Mouse (Mus musculus): ENCODE data around the gene Nupl1.

Nupl1 gene

GRCm38 (mm10) chr14:60251281-60252003 is at the start of gene Nupl1, which contains the start of gene Gm49336:
Nupl1 (minus strand) TSS chr14:60251431.
Gm49336 (minus strand) TSS chr14:60251507.
- DNase-seq (ENCODE audit: low read depth, low spot score): peak; percentile 98

DNA sequence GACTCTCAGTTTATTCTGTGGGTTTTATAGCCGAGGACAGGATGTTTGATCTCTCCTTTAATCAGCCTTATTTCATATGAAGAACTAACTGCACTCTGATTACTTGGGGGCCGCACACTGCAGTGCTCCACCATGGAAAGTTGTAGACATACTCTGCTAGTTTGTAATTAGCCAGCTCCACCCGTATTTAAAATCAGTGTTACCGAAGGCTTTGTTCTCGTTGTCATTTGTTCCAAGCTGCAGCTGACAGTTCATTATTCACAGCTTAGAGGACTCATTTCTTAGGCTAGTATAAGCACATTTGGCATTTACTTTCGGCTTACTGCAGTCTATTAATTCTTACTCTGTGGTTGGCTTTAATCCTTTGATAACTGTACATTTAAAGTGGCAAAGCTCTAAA is 49.8 kb upstream of the Nupl1 start:
- no peak for DNase-seq (ENCODE audit: low read depth, low spot score)

DNA sequence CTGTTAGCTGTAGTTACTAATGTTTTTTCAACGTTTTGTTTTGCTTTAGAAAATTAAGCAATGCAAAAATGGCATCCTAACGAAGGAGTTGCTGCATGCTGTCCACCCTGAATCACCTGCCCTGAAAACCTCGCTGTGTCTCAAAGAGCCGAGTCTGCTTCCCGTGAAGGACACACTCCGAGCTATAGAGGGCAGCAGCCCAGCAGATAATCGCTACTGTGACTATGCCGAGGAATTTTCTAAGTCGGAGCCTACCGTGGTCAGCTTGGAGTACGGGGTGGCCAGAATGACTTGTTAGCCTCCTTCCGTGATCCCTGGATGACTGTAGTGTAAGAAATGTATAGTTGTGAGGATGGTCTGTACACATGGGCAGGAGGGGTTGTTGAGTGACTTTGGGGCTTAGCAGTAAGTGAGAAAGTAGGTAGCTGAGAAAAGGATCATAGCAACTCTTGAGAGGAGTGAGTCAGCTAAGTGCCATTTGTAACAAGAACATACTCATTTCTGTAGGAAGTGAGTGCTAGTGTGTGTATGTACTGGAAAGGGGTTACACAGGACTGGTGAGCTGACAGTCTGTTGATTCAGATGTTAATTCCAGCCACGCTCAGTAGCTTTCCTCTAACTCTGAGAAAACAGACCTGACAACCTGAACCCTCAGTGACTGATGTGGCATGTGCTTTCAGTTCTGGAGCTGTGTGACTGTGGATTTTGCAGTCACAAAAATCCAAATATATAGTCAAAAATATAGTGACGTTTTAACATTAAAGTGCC is 49.2 kb upstream of the Nupl1 start:
- DNase-seq (ENCODE audit: low read depth, low spot score): peak; percentile 12

DNA sequence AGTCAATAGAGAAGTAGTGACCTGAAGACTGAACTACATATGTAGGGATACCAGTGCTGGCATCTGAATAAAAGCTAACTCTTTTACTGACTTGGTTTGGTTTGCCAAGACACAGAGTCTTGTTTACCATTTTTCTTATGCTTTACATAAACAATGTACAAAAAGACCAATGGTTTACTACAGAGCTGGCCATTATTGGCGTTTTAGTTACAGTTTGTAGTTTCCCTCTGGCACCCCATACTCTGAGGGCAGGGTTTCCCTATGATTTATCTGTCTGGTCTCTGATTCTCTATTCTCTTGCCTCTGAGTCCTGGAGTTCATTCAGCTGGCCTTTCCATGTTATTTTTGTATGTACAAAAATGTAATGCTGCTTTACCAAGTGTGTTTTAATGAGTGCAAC is 44.3 kb upstream of the Nupl1 start:
- DNase-seq (ENCODE audit: low read depth, low spot score): no peak

DNA sequence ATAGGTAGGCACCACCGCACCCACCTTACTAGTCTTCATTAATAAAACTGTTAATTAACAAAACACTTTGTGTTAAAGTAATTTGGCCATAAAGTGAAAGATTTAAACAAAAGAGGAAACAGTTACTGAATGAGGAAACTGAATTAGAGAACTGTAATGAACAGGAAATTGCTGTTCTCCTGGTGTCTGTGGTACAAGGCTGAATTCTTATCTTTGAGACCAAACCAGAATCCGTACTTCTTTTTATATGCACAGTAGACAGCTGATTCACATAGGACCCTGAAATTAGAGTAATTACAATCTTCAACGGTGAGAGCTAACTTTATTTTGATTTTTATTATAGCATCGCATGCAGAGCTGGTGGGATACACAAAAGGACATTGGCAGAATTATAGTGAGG is 39.1 kb upstream of the Nupl1 start:
- DNase-seq (ENCODE audit: low read depth, low spot score): no peak

DNA sequence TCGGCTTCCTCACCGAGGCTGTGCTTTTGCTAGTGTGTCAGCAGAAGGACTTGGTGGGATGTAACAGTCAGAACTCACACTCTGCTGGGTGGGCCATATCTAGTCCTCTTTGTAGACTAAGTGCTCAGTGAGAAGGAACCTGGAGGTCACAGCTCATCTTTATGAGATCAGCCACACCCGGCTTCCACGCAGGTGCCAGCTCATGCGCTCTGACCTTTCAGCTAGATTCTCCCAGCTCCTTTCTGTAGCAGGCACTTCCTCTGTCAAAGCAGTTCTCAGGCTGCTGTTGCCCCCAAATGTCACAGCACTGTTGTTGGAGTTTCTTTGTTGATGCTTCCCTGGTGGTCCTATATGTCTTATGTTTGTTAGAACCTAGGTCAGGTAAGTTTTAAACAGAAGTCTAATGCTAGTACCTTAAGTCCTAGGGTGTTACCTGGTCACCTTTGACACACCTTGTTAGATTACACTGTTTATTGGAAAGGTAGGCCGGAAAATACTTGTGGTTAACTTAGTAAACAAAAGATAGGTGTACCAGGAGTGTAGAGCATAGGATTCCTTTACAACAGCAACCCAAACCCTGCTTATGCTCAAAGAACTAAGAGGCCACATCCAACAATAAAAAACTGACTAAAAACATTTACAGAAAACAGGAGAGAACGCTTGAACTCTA is 35.1 kb upstream of the Nupl1 start:
- DNase-seq (ENCODE audit: low read depth, low spot score): no peak

- no peak for DNase-seq (ENCODE audit: low read depth, low spot score)
Measured at GRCm38 (mm10) chr14:60275301-60276276, 24.4 kb upstream of the Nupl1 start.

DNA sequence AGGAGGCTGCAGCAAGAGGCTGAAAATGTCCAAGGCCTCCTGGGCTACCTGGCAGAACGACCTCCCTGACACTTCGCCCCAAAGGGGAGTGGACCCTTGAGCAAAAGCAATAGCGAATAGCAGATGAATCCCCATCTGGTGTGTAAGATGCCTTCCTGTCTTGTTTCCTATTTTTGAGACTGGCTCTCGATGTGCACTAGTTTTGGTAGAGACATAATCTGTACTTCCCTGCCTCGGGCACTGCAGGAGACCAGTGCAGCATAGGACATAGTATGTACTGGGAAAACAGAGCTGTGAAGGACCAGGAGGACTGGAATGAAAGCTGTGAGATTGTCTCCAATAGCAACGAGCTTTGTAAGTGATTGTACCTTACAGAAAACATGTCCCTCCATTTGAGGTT is 22.1 kb upstream of the Nupl1 start:
- DNase-seq (ENCODE audit: low read depth, low spot score): no peak

DNA sequence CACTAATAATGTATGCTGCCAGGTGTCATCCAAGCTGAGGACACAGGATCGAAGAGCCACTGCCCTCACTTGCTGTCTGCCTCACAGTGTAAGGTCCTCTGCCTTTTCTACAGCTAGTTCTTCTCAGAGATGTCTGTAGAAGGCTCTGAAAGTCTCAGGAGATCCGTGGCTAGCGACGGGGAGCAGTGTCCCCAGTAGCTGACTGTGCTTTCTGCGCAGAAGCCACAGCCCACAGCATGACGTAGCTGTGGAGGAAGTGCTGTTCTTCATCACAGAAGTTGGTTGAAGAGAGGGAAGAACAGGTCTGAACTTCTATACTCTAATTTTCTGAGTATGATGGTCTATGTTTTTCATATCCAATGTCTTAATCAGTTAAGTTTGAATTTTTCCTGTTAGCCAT is 18.1 kb upstream of the Nupl1 start:
- DNase-seq (ENCODE audit: low read depth, low spot score): no peak

DNA sequence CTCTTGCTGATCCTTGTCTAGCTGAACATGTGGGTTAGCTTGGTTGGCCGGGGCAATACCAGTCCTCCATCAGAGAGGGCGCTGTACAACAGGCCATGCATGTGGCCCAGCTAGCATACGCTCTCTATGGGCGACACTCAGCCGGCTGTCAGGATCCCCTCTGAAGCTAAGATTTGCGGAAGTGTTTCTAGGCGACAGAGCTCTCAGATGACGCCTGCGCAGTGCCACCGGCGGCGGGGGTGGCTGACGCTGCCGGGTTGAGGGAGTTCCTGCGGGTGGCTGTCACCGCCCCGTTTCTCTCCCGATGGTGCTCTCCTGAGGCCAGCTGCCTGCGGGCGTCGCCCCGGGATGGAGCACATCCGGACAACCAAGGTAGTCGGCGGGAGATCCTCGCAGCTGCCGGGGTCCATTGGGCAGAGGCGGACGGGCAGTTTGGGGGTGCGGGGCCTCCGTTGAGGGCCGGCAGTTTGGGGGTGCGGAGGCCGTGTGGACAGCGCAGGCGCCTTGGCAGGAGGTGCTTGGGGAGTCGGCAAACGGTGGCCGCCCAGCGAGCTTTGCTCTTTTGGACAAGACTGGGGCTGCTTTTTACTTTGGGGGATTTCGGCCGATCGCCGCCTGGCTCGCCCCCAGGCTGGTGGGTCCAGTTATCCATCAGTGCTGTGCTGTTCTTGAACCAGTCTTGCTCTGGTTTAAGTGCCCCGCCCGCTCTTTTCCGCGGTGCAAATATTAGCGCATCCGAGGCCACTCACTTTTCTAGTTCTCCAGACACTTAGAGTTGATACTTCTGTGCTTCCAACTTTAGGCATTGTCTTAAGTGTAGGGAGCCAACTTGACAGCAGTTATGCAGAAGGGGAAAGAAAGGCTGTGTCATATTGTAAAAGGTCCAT is 14.0 kb upstream of the Nupl1 start, which contains the start of gene Mtmr6:
Gene Mtmr6, plus strand, starts transcription at position 239 of the 887 bp plus-strand sequence.
- peak; percentile 99 for DNase-seq (ENCODE audit: low read depth, low spot score)

- DNase-seq (ENCODE audit: low read depth, low spot score): no peak
Measured at GRCm38 (mm10) chr14:60262316-60262715, 11.1 kb upstream of the Nupl1 start.

- DNase-seq (ENCODE audit: low read depth, low spot score): no peak
Measured at GRCm38 (mm10) chr14:60257851-60258250, 6.6 kb upstream of the Nupl1 start.

DNA sequence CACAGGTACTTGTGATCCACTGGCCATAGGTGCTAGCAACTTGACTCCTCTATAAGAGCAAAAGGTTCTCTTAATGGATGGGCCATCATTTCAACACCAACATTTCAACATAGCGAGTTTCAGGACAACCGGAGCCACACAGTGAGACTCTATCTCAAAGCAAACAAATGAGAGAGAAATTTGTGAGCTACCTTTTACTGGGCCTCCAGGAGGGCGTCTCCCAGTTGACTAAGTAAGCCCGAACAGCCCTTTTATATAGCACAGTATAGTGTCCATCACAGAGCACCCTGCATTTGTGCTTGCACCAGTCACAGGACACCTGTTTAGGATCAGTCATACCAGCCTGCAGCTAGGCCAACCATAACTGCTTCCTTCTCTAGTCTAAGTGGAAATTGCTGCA is 5.9 kb upstream of the Nupl1 start:
- DNase-seq (ENCODE audit: low read depth, low spot score): no peak

- DNase-seq (ENCODE audit: low read depth, low spot score): peak; percentile 76
Measured at GRCm38 (mm10) chr14:60256356-60256755, 5.1 kb upstream of the Nupl1 start.

DNA sequence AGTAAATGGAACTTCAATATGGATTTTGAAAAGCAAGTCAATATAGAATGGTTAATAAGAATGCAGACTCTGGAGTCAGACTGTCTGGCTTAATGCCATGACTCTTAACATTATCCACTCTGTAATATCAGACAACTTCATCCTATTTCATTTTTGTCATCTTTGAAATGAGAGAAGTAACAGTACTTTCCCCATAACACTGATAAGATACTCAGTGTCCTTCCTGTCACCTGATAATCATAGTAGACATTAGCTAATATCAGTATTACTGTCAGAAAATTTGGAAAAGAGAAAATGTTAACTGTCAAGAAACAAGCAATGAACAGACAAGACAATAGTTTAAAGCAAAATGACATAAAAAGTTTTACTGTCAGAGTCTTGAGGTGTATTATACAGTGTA is 3.5 kb upstream of the Nupl1 start:
- DNase-seq (ENCODE audit: low read depth, low spot score): no peak

DNA sequence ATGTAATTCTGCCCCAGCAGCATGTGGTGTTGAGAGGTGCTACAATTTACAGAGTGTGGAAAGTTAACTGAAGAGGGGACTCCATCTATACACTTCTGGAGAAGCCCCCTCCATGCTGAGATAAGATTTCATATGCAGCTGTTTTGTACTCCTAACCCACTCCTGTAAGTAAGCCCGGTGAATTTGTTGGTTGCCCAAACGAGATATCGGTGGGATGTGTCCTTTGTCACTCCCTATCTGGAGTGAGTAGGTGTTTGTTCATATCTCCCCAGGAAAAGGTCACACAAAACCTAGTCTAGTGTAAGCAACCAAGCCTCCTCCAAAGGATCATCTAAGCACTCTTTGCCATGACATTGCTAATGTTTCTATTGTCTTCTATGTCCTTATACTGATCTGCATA is 2.2 kb upstream of the Nupl1 start:
- DNase-seq (ENCODE audit: low read depth, low spot score): no peak

DNA sequence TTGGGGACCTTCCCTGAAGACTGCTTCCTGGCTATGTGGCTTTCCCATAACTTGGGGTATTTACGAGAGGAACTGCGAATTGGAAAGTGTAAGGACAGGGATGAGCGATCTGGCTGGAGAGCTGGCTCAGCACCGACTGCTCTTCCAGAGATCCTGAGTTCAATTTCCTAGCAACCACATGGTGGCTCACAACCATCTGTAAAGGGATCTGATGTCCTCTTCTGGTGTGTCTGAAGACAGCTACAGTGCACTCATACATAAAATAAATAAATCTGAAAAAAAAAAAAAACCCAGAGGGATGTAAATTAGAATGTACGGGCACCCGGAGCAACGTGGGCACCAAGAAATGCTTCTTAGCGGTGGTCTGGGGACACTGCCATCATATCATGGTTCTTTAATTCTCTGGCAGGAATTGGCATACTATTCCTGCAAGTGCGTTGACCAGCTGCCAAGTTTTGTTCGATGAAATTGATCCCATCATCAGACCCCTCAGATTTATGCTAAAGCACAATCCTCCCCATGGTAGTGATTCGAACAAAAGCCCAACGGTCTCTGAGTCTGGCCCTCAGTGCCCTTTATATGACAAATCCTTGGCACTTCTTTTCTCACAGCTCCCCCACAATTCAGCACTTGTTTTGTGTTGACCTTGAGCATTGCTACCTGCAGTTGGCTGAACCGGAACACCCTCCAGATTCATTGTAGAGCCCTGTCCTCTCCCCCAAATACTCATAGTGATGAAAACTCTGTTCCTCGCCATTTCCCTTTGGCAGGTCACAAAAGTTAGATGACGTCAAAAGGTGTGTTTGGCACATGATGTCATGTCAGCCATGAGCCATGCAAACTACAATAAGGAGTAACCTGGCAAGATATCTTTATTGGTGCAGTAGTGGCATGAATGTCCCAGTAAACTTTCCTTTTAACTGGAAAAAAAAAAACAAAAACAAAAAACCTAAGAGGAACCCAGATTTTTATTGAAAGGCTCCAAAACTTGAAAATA is 1.1 kb upstream of the Nupl1 start:
- peak; percentile 18 for DNase-seq (ENCODE audit: low read depth, low spot score)

GRCm38 (mm10) chr14:60250879-60251278 is 352 bp downstream of the Nupl1 start:
- DNase-seq (ENCODE audit: low read depth, low spot score): peak; percentile 45

- DNase-seq (ENCODE audit: low read depth, low spot score): no peak
Measured at GRCm38 (mm10) chr14:60250366-60250765, 865 bp downstream of the Nupl1 start.

Data from ES-CJ7 (cell line).